Mouse (Mus musculus) midbrain, postnatal 0 days (tissue): ENCODE results near the gene Spata13. TPM values are rescaled to one million over a fixed set of nuclear protein-coding genes. Genes with fewer than 3 reads are reported as not detected.

Source experiments
- ATAC-seq: fragments of 200-750 bp; cut with Nextera tagmentation; 2 replicates; pipeline ENCODE4 v1.8.0; 2017; ENCODE audit warnings: moderate number of reproducible peaks, mild to moderate bottlenecking, moderate TSS enrichment, moderate library complexity; ENCODE audit not compliant: low FRiP score
- DNase-seq: peaks from one replicate; pipeline ENCODE4 v3.0.0-alpha.2; 2015; ENCODE audit warnings: low spot score
- H3K27ac ChIP-seq: fragments of 300-500 bp; sonication (generic); 2 replicates; pipeline ENCODE4 v1.5.1; 2014; ENCODE audit warnings: low read depth, mild to moderate bottlenecking, low read length, mixed read lengths
- H3K27me3 ChIP-seq: fragments of 300-500 bp; sonication (generic); 2 replicates; pipeline ENCODE4 v1.6.1; 2014; ENCODE audit warnings: low read length, control low read depth, mixed read lengths; ENCODE audit not compliant: insufficient read depth
- H3K36me3 ChIP-seq: fragments of 300-500 bp; sonication (generic); 2 replicates; pipeline ENCODE4 v1.6.1; 2014; ENCODE audit warnings: low read length, control low read depth, mixed read lengths; ENCODE audit not compliant: insufficient read depth
- H3K4me1 ChIP-seq: fragments of 300-500 bp; sonication (generic); 2 replicates; pipeline ENCODE4 v1.6.1; 2014; ENCODE audit warnings: mild to moderate bottlenecking, control low read depth, antibody characterized with exemption, low read length, mixed read lengths; ENCODE audit not compliant: insufficient read depth
- H3K4me2 ChIP-seq: fragments of 300-500 bp; sonication (generic); 2 replicates; pipeline ENCODE4 v1.6.1; 2014; ENCODE audit warnings: low read depth, mild to moderate bottlenecking, low read length, mixed read lengths; ENCODE audit not compliant: poor library complexity, severe bottlenecking
- H3K4me3 ChIP-seq: fragments of 300-500 bp; sonication (generic); 2 replicates; pipeline ENCODE4 v1.5.1; 2014; ENCODE audit warnings: low read depth, mild to moderate bottlenecking, low read length, moderate library complexity
- H3K9ac ChIP-seq: fragments of 300-500 bp; sonication (generic); replicated peaks from 2 replicates; pipeline ENCODE4 v1.6.1; 2014; ENCODE audit warnings: mild to moderate bottlenecking, low read length, moderate library complexity, mixed read lengths; ENCODE audit not compliant: poor library complexity, severe bottlenecking
- H3K9me3 ChIP-seq: fragments of 300-500 bp; sonication (generic); 2 replicates; pipeline ENCODE4 v1.6.1; 2016; ENCODE audit warnings: low read length, control low read depth
- CTCF ChIP-seq: IDR thresholded peaks from 2 replicates; pipeline ENCODE4 v1.5.1; 2016; ENCODE audit warnings: antibody characterized with exemption, mild to moderate bottlenecking
- WGBS: fragments of 180-500 bp; shearing (Covaris S2); extraction: QIAGEN DNeasy Blood & Tissue Kit; methylation state at CpG from one replicate; pipeline ENCODE4 v1.1.7; 2014; 5-methylcytosine and 5-hydroxymethylcytosine counted together
- polyA plus RNA-seq: library from polyadenylated mRNA; unstranded; fragments of >200 nt; fragmentation: Nextera tagmentation; extraction: Ambion mirVana; gene quantifications from 2 replicates; pipeline ENCODE4 v1.2.1, GENCODE M21; 2015
- total RNA-seq: library from RNA; depleted of rRNA; stranded (reverse); fragments of >200 nt; gene quantifications from 2 replicates; pipeline ENCODE4 v1.2.3, GENCODE M21; 2014

Spata13 gene
- total and polyA plus RNA-seq, 2 experiments from 2014 or later: 12.4 to 33.0 TPM

DNA sequence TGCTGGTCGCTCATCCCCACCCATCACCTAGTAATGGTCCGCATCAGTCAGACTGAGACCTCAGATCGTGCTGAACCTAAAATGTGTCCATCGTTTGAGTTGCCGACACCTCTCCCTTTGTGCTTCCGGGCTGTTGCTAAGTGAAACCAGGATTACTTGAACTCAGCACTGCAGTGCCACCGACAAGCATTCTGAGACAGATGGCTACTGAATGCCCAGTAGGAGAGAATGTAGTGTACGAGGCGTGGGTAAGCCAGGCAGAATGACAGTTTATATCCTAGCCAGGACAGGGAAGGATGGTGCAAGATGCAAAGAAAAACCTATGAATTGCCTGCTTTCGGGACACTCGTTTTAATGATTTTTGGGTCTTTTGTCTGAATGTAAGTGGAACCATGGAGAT is 52.9 kb downstream of the Spata13 start:
- Histone ChIP-seq H3K36me3 (0 out of 2 replicates have a peak, but pooled peaks cover under 1% of the 10 kb centered on the region), H3K4me3 (no peak overlapping the region), H3K9ac (no peak overlapping the region), H3K9me3 (no peaks in the 10 kb centered on the region), H3K27me3 (no peaks in the 10 kb centered on the region), H3K4me1 (no peaks in the 10 kb centered on the region), H3K27ac (no peak overlapping the region), H3K4me2 (no peak overlapping the region)
- no peak for ATAC-seq
- DNase-seq: no peak
- no peak for TF ChIP-seq CTCF
- 65% methylated on average over 11 of the region's 11 CpGs for WGBS

DNA sequence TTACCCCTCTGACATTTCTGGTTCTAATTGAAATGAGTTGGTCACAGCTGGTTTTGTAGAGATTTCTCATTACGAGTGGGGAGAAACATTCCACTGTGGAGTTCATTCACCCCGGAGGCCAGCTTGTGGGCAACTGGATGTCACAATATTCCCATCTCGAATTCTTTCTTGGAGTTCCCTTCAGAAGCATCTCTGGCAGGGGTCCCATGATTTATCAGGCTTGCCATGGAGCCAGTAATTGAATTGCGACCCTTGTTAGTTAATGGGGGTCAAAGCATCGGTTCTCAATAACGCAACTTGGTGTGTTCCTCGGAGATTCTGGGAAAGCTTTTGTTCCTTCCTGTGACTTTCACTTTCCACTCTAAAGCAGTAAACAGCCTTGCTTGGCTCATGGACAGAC is 53.4 kb downstream of the Spata13 start:
- Histone ChIP-seq H3K4me1 (no peaks in the 10 kb centered on the region), H3K9ac (no peak overlapping the region), H3K9me3 (no peaks in the 10 kb centered on the region), H3K27me3 (no peaks in the 10 kb centered on the region), H3K36me3 (0 out of 2 replicates have a peak, but pooled peaks cover 4% of the 10 kb centered on the region), H3K4me2 (no peak overlapping the region), H3K27ac (no peak overlapping the region), H3K4me3 (no peak overlapping the region)
- ATAC-seq (no peak), DNase-seq (peak; percentile 42)
- 40% methylated on average over 7 of the region's 7 CpGs for WGBS
- no peak for TF ChIP-seq CTCF

DNA sequence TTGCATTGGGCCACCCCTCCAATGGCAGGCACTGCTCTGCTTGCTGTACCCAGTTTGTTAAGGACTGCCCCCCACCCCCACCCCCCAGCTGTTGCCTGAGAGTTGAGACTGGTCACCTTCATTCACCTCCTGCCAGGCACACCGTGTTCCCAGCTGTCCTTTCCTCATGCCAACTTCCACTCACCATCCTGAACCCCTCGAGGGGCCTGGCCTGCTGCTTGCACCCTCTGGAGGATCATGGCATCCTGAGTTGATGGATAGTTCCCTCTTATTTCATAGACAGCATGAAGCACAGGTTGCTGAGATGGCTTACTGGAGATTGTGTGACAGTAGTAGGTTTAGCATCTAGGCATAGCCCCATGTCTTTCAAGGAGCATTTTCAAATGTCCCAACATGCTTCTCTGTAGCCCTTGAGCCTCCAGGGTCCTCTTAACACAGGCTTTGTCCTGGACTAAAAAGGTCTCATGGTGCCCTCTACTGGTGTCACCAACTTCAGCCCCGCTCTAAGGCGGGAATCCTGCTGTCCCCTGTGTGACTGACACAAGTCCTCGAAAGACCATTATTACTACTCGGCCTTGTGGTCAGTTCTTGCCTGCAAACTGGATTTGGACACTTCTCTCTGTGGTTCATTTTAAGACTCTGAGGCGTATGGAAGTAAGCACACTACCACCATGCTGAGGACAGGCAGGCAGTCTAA is 54.9 kb downstream of the Spata13 start:
- Histone ChIP-seq H3K27ac (no peak overlapping the region), H3K9me3 (no peaks in the 10 kb centered on the region), H3K36me3 (0 out of 2 replicates have a peak, but pooled peaks cover 4% of the 10 kb centered on the region), H3K4me3 (no peak overlapping the region), H3K27me3 (no peaks in the 10 kb centered on the region), H3K4me2 (no peak overlapping the region), H3K4me1 (no peaks in the 10 kb centered on the region), H3K9ac (no peak overlapping the region)
- 29% methylated on average over 7 of the region's 7 CpGs for WGBS
- TF ChIP-seq CTCF: peak; percentile 85
- ATAC-seq (peak; percentile 62; the same call in 1 of the 2 replicates), DNase-seq (peak; percentile 90)

DNA sequence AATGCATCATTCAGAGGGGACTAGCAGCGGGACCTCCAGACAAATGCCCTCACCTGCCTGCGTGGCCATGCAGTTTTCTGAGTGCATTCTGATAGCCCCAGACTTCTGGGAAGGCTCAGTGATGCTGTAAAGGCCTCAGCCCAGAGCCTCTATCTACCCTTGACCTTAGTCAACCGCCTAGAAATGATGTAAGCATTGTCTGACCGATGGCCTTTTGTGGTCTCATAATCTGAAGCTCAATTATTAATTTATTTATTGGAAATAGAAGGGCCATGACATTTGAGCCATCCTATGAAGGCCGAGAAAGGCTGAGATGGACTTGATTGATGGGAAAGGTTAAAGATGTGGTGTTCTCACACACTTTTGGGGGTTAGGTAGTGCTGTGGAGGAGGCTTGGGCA is 56.0 kb downstream of the Spata13 start:
- no peak for ATAC-seq
- 0 out of 2 replicates have a peak, but pooled peaks cover 4% of the 10 kb centered on the region for H3K36me3 ChIP-seq
- H3K4me1 ChIP-seq: no peaks in the 10 kb centered on the region
- H3K27ac ChIP-seq: no peak overlapping the region
- no peak overlapping the region for H3K4me2 ChIP-seq
- H3K4me3 ChIP-seq: no peak overlapping the region
- H3K9me3 ChIP-seq: no peaks in the 10 kb centered on the region
- TF ChIP-seq CTCF: no peak
- no peak overlapping the region for H3K9ac ChIP-seq
- 93% methylated on average over 5 of the region's 5 CpGs for WGBS
- H3K27me3 ChIP-seq: no peaks in the 10 kb centered on the region
- DNase-seq: no peak

DNA sequence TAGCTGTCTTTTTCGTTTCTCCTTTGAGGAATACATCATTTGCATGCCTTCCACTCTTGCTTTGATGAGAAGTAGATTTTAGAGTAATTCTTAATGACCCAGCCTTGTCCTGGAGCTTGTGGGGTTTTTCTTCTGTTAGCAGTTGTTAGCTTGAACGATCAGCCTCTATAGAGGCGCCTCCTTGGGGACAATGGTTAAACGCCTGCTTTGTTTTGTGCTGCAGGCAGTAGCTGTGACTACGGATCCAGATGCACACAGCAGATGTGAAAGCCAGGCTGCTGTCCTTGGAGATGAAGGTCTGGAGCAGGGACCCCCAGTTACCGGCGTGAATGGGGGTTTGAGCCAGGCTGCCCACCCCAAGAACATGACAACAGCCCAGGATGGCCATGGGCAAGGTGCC is 56.8 kb downstream of the Spata13 start:
- H3K4me1 ChIP-seq: no peaks in the 10 kb centered on the region
- ATAC-seq (no peak), DNase-seq (peak; percentile 47)
- H3K9me3 ChIP-seq: no peaks in the 10 kb centered on the region
- H3K27ac ChIP-seq: no peak overlapping the region
- WGBS: 43% methylated on average over 7 of the region's 7 CpGs
- H3K9ac ChIP-seq: 0 out of 2 replicates have a peak overlapping the region, but pooled peaks have one; percentile 10
- H3K4me3 ChIP-seq: no peak overlapping the region
- no peaks in the 10 kb centered on the region for H3K27me3 ChIP-seq
- no peak for TF ChIP-seq CTCF
- no peak overlapping the region for H3K4me2 ChIP-seq
- H3K36me3 ChIP-seq: 0 out of 2 replicates have a peak, but pooled peaks cover 4% of the 10 kb centered on the region

DNA sequence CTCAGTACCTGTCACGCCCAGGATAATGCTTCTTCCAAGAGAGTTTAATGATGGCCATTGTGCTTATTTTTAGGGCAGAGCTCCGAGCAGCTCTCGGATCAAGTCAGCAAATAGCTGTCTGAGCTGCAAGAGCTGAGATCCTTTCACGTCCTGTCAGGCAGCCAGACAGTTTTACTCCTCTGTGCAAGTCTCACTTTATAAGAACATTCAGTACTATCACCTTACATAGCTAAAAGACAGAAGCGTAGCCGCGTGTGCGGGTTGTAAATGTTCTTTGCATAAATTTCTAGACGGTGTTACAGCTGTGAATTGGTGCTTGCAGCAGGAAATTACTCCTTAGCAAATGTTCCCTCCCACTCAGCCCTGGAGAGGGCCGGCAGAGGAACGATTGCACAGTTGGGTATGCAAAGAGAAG is 59.3 kb downstream of the Spata13 start:
- Histone ChIP-seq H3K4me1 (no peaks in the 10 kb centered on the region), H3K9ac (0 out of 2 replicates have a peak overlapping the region, but pooled peaks have one; percentile 19), H3K4me3 (no peak overlapping the region), H3K9me3 (no peaks in the 10 kb centered on the region), H3K36me3 (0 out of 2 replicates have a peak, but pooled peaks cover 4% of the 10 kb centered on the region), H3K27me3 (no peaks in the 10 kb centered on the region), H3K4me2 (no peak overlapping the region), H3K27ac (no peak overlapping the region)
- ATAC-seq (no peak), DNase-seq (no peak)
- no peak for TF ChIP-seq CTCF
- WGBS: 38% methylated on average over 11 of the region's 11 CpGs
